20 mouse cellular contexts compared by ENCODE assay signal in the genomic region with DNA sequence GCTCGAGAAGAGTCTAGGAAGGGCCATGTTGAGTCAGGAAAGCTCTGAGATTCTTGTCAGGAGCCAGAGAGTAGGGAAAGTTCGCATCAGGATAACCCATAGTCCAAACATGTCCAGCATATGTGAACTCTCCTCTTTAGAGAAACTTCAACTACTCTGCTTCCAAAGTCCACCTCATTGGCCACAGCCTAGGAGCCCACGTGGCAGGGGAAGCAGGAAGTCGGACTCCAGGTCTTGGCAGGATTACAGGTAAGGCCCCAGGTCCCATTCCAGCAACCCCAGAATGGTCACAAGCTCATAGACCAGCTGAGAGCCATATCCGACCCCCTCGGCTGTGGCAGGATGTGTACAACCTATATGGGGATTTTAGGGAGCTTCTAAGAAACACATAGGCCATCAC. TPM values are rescaled to one million over a fixed set of nuclear protein-coding genes. Genes with fewer than 3 reads are reported as not detected.
DNase-seq lines count a peak whose midpoint lies in the region; ATAC-seq and TF ChIP-seq lines count a peak whose summit lies in the region.
"Had no signal": no experiment of that assay in that cellular context is flagged by ENCODE, and none has a peak within 500 bp of the region (broad histone marks: within the 10 kb centered on the region; RNA-seq: fewer than 3 reads in every experiment).

No protein-coding gene starts in this region.

- H3K9ac ChIP-seq in intestine, embryonic 14.5 days (ENCODE audit: low read length): no peak overlapping the region
- H3K9ac ChIP-seq in intestine, postnatal 0 days (ENCODE audit: low read depth, low read length): no peak overlapping the region
- no peak overlapping the region for H3K9ac ChIP-seq in kidney, embryonic 16.5 days (replicated peaks; ENCODE audit: low read length)
- H3K9ac ChIP-seq: embryonic facial prominence, embryonic 12.5 days; forebrain, embryonic 15.5 days had no signal

- DNase-seq in intestine, embryonic 14.5 days (ENCODE audit: low spot score): peak; percentile 46
- peak; percentile 71 for DNase-seq in kidney, adult 2 months
- DNase-seq in testis, postnatal 10 days (ENCODE audit: low spot score): peak; percentile 7
- DNase-seq in testis, postnatal 14 days (ENCODE audit: low spot score): no peak
- DNase-seq: adrenal gland, postnatal 10 days; cerebellum, adult 11 months; cerebellum, adult 8-10 months; cerebellum, postnatal 14 days; gastrocnemius, postnatal 10 days; heart, adult 2 months had no signal

- peaks cover 9% of the 10 kb centered on the region for H3K4me1 ChIP-seq in intestine, embryonic 14.5 days (replicated peaks; ENCODE audit: control insufficient read depth, insufficient read depth, low read length)
- peaks cover 6% of the 10 kb centered on the region for H3K4me1 ChIP-seq in intestine, postnatal 0 days (replicated peaks; ENCODE audit: control insufficient read depth, insufficient read depth, low read length)
- H3K4me1 ChIP-seq in kidney, adult 2 months (ENCODE audit: control insufficient read depth, insufficient read depth, low read length): no peaks in the 10 kb centered on the region
- no peaks in the 10 kb centered on the region for H3K4me1 ChIP-seq in kidney, embryonic 16.5 days (ENCODE audit: insufficient read depth, low read length)
- H3K4me1 ChIP-seq: embryonic facial prominence, embryonic 12.5 days; hindbrain, embryonic 10.5 days had no signal

- H3K27ac ChIP-seq in intestine, embryonic 14.5 days (ENCODE audit: low read depth): no peak overlapping the region
- no peak overlapping the region for H3K27ac ChIP-seq in intestine, postnatal 0 days (ENCODE audit: low read depth, low read length)
- H3K27ac ChIP-seq in kidney, adult 2 months (ENCODE audit: insufficient read depth, low read depth, low read length): no peak overlapping the region
- H3K27ac ChIP-seq in kidney, embryonic 16.5 days (ENCODE audit: low read length): no peak overlapping the region
- H3K27ac ChIP-seq: embryonic facial prominence, embryonic 12.5 days; forebrain, embryonic 15.5 days; heart, adult 2 months; hindbrain, embryonic 10.5 days had no signal

- WGBS in intestine, embryonic 14.5 days: 89% methylated on average over 6 of the region's 6 CpGs
- 65% methylated on average over 6 of the region's 6 CpGs for whole genome bisulfite sequencing in intestine, postnatal 0 days
- WGBS in kidney, adult 2 months: 63% methylated on average over 6 of the region's 6 CpGs
- 81% methylated on average over 6 of the region's 6 CpGs for WGBS in kidney, embryonic 16.5 days

- H3K9me3 ChIP-seq in intestine, embryonic 14.5 days (ENCODE audit: control insufficient read depth, low read length): no peaks in the 10 kb centered on the region
- H3K9me3 ChIP-seq in intestine, postnatal 0 days (ENCODE audit: control insufficient read depth): no peaks in the 10 kb centered on the region
- no peaks in the 10 kb centered on the region for H3K9me3 ChIP-seq in kidney, embryonic 16.5 days (ENCODE audit: low read length)
- H3K9me3 ChIP-seq: embryonic facial prominence, embryonic 12.5 days; forebrain, embryonic 15.5 days; hindbrain, embryonic 10.5 days had no signal

- H3K36me3 ChIP-seq in intestine, embryonic 14.5 days (ENCODE audit: control insufficient read depth, insufficient read depth, low read length): no peaks in the 10 kb centered on the region
- no peaks in the 10 kb centered on the region for H3K36me3 ChIP-seq in intestine, postnatal 0 days (ENCODE audit: control insufficient read depth, insufficient read depth)
- H3K36me3 ChIP-seq in kidney, adult 2 months (ENCODE audit: control insufficient read depth, insufficient read depth, low read length): no peaks in the 10 kb centered on the region
- no peaks in the 10 kb centered on the region for H3K36me3 ChIP-seq in kidney, embryonic 16.5 days (ENCODE audit: insufficient read depth, low read length)
- H3K36me3 ChIP-seq: embryonic facial prominence, embryonic 12.5 days; forebrain, embryonic 15.5 days; hindbrain, embryonic 10.5 days had no signal

- no peak overlapping the region for H3K4me3 ChIP-seq in intestine, embryonic 14.5 days (ENCODE audit: low read depth, low read length)
- H3K4me3 ChIP-seq in intestine, postnatal 0 days (ENCODE audit: low read depth, low read length): no peak overlapping the region
- no peak overlapping the region for H3K4me3 ChIP-seq in kidney, adult 2 months (ENCODE audit: insufficient read depth, low read depth, low read length)
- H3K4me3 ChIP-seq in kidney, embryonic 16.5 days (ENCODE audit: low read length): no peak overlapping the region
- H3K4me3 ChIP-seq: embryonic facial prominence, embryonic 12.5 days; forebrain, embryonic 15.5 days; heart, adult 2 months; hindbrain, embryonic 10.5 days had no signal

- no peak overlapping the region for H3K4me2 ChIP-seq in intestine, embryonic 14.5 days (ENCODE audit: low read length)
- no peak overlapping the region for H3K4me2 ChIP-seq in intestine, postnatal 0 days (replicated peaks; ENCODE audit: low read depth)
- H3K4me2 ChIP-seq in kidney, embryonic 16.5 days (replicated peaks; ENCODE audit: low read depth, low read length): no peak overlapping the region
- H3K4me2 ChIP-seq: embryonic facial prominence, embryonic 12.5 days; forebrain, embryonic 15.5 days; heart, embryonic 11.5 days had no signal

- no peaks in the 10 kb centered on the region for H3K27me3 ChIP-seq in intestine, embryonic 14.5 days (replicated peaks; ENCODE audit: control insufficient read depth, insufficient read depth, low read length)
- H3K27me3 ChIP-seq in intestine, postnatal 0 days (replicated peaks; ENCODE audit: control insufficient read depth, insufficient read depth, low read length): no peaks in the 10 kb centered on the region
- H3K27me3 ChIP-seq in kidney, adult 2 months (replicated peaks; ENCODE audit: control insufficient read depth, insufficient read depth, low read length): no peaks in the 10 kb centered on the region
- H3K27me3 ChIP-seq in kidney, embryonic 16.5 days (ENCODE audit: insufficient read depth, low read length): no peaks in the 10 kb centered on the region
- H3K27me3 ChIP-seq: embryonic facial prominence, embryonic 12.5 days; forebrain, embryonic 15.5 days had no signal

- no peak for TF ChIP-seq POLR2A in kidney, adult 2 months (IDR thresholded peaks at IDR 0.05; ENCODE audit: low read depth, low read length)

- TF ChIP-seq CTCF in intestine, postnatal 0 days (IDR thresholded peaks at IDR 0.05; ENCODE audit: low read depth): no peak
- TF ChIP-seq CTCF in kidney, adult 2 months (conservative IDR thresholded peaks at IDR 0.05; ENCODE audit: insufficient read depth, insufficient read length, low read depth, low read length): no peak

- no peak for ATAC-seq in intestine, embryonic 14.5 days (replicated peaks; ENCODE audit: low FRiP score, low TSS enrichment, low read depth)
- no peak for ATAC-seq in intestine, postnatal 0 days
- no peak for ATAC-seq in kidney, embryonic 16.5 days (ENCODE audit: low FRiP score, low TSS enrichment)
- ATAC-seq in frontal cortex, adult (ENCODE audit: low TSS enrichment): no peak
- ATAC-seq: forebrain, embryonic 15.5 days had no signal

RNA-seq across cellular contexts. Expression of a gene that starts 4.5 kb away (rescaled TPM):
- polyA plus RNA-seq in intestine, embryonic 14.5 days (2014; fragmentation: Nextera tagmentation; extraction: Ambion mirVana): 2.1 and 471 TPM in 2 replicates
- polyA plus RNA-seq in intestine, postnatal 0 days (2015; fragmentation: Nextera tagmentation; extraction: Ambion mirVana): 17.4 and 26.4 TPM in 2 replicates
- 0.31 and 0.38 TPM in 2 replicates for polyA plus RNA-seq in kidney, adult 2 months (2012; rRNA removed)
- polyA plus RNA-seq in kidney, embryonic 16.5 days (2015; fragmentation: Nextera tagmentation; extraction: Ambion mirVana): 0.18 and 1.2 TPM in 2 replicates
- polyA plus RNA-seq: C2C12; forebrain, embryonic 11.5 days; frontal cortex, adult 2 months; hindbrain, embryonic 10.5 days had no signal

RNA-seq across cellular contexts. Expression of a gene that starts 26.3 kb away (rescaled TPM):
- 2.8 and 4.4 TPM in 2 replicates for polyA plus RNA-seq in intestine, embryonic 14.5 days (2014; fragmentation: Nextera tagmentation; extraction: Ambion mirVana)
- 5.2 and 5.3 TPM in 2 replicates for polyA plus RNA-seq in intestine, postnatal 0 days (2015; fragmentation: Nextera tagmentation; extraction: Ambion mirVana)
- not detected in 2 replicates for polyA plus RNA-seq in kidney, adult 2 months (2012; rRNA removed)
- polyA plus RNA-seq in kidney, embryonic 16.5 days (2015; fragmentation: Nextera tagmentation; extraction: Ambion mirVana): 0.22 and 0.28 TPM in 2 replicates
- polyA plus RNA-seq: C2C12; embryonic facial prominence, embryonic 12.5 days; forebrain, embryonic 11.5 days; heart, adult 2 months; hindbrain, embryonic 10.5 days had no signal
